Mouse (Mus musculus) olfactory bulb, adult 2 months (tissue): Measurements from ENCODE around the gene Zfyve27. TPM values are rescaled to one million over a fixed set of nuclear protein-coding genes. Genes with fewer than 3 reads are reported as not detected.

ENCODE experiments used
- H3K27ac ChIP-seq: fragments of 200-500 bp; 2 replicates; pipeline ENCODE4 v1.5.1; 2012; ENCODE audit warnings: low read depth, low read length; ENCODE audit not compliant: insufficient read depth
- H3K4me1 ChIP-seq: fragments of 200-500 bp; 2 replicates; pipeline ENCODE4 v1.6.1; 2012; ENCODE audit warnings: low read length; ENCODE audit not compliant: control insufficient read depth, insufficient read depth
- H3K4me3 ChIP-seq: fragments of 200-500 bp; 2 replicates; pipeline ENCODE4 v1.5.1; 2012; ENCODE audit warnings: mild to moderate bottlenecking, low read depth, low read length, moderate library complexity; ENCODE audit not compliant: insufficient read depth
- CTCF ChIP-seq: fragments of 200-500 bp; IDR thresholded peaks from 2 replicates; pipeline ENCODE4 v1.5.1; 2012; ENCODE audit warnings: low read depth, mild to moderate bottlenecking, low read length, moderate library complexity; ENCODE audit not compliant: insufficient read depth
- POLR2A ChIP-seq: fragments of 200-500 bp; IDR thresholded peaks from 2 replicates; pipeline ENCODE4 v1.6.1; 2012; ENCODE audit warnings: mild to moderate bottlenecking, low read depth, low read length, moderate library complexity; ENCODE audit not compliant: insufficient read depth
- WGBS: fragments of 180-500 bp; shearing (Covaris S2); methylation state at CpG from one replicate; pipeline ENCODE4 v1.1.7; 2018; 5-methylcytosine and 5-hydroxymethylcytosine counted together
- polyA plus RNA-seq: library from polyadenylated mRNA; stranded (reverse); fragments of >200 nt; gene quantifications from 2 replicates; pipeline ENCODE4 v1.2.4, GENCODE M21; 2012; ENCODE audit warnings: low replicate concordance; ENCODE audit not compliant: missing spikeins, insufficient read depth, insufficient read length

Zfyve27 gene
- polyA plus RNA-seq, 1 experiment = not detected

GRCm38 (mm10) chr19:42205201-42205600 is 41.5 kb downstream of the Zfyve27 start:
- H3K27ac ChIP-seq = no peak overlapping the region
- no peak overlapping the region for H3K4me3 ChIP-seq
- peaks cover 21% of the 10 kb centered on the region for H3K4me1 ChIP-seq
- WGBS = 88% methylated on average over 8 of the region's 8 CpGs
- TF ChIP-seq CTCF = no peak
- TF ChIP-seq POLR2A = no peak

GRCm38 (mm10) chr19:42209485-42209884 is 45.7 kb downstream of the Zfyve27 start:
- no peak overlapping the region for H3K27ac ChIP-seq
- no peak overlapping the region for H3K4me3 ChIP-seq
- TF ChIP-seq POLR2A (no peak), CTCF (no peak)
- WGBS = 53% methylated on average over 7 of the region's 7 CpGs
- peaks cover 5% of the 10 kb centered on the region; the same call in 1 of the 2 replicates for H3K4me1 ChIP-seq

DNA sequence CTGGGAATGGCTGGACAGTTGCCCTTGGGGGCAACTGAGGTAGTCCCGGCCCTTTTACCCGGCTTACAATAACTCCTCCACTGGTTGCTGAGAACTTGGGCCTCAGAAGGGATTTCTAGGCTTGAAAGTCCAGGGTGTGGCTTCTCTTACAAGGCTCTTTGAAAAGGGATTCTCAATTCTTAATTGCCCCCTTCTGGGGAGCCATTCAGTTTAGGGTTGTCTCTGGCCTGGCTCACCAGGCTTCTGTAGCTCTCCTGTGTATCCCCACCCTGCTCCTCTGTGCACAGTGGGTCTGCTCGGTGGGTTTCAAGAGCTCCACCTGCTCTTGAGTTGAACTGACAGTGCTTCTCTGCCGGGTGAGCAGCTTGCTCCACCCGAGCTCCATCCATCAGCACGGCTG is 46.2 kb downstream of the Zfyve27 start:
- Histone ChIP-seq H3K4me3 (no peak overlapping the region), H3K4me1 (peaks cover 5% of the 10 kb centered on the region; the same call in 1 of the 2 replicates), H3K27ac (no peak overlapping the region)
- TF ChIP-seq POLR2A = no peak
- TF ChIP-seq CTCF = no peak
- WGBS = 77% methylated on average over 6 of the region's 6 CpGs

- TF ChIP-seq POLR2A (no peak), CTCF (no peak)
- 82% methylated on average over 8 of the region's 8 CpGs for WGBS
- Histone ChIP-seq H3K4me3 (no peak overlapping the region), H3K27ac (no peak overlapping the region), H3K4me1 (peaks cover 5% of the 10 kb centered on the region; the same call in 1 of the 2 replicates)
These were observed 48.2 kb downstream of the Zfyve27 start for GRCm38 (mm10) chr19:42211936-42212335.

DNA sequence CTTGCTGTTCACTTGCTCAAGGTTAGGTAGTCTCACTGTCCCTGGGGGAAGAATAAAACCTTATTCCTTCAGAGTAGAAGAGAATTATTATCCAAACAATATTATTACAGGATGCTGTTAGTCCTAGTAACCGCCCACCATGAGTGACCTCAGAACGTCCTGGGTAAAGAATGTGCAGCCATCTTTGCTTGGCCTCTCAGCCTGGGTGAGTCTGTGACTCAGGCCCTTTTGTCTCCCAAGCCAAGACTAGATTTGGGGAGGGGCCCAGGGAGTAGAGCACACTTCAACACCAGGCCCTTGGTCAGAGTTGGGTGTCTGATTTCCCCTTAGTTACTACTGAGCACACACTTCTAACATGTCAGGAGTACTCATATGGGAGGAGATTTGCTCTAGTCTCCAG is 50.9 kb downstream of the Zfyve27 start:
- no peak overlapping the region for H3K27ac ChIP-seq
- H3K4me1 ChIP-seq = 0 out of 2 replicates have a peak, but pooled peaks cover 2% of the 10 kb centered on the region
- WGBS = 92% methylated on average over 2 of the region's 2 CpGs
- no peak overlapping the region for H3K4me3 ChIP-seq
- TF ChIP-seq POLR2A = no peak
- TF ChIP-seq CTCF = no peak

DNA sequence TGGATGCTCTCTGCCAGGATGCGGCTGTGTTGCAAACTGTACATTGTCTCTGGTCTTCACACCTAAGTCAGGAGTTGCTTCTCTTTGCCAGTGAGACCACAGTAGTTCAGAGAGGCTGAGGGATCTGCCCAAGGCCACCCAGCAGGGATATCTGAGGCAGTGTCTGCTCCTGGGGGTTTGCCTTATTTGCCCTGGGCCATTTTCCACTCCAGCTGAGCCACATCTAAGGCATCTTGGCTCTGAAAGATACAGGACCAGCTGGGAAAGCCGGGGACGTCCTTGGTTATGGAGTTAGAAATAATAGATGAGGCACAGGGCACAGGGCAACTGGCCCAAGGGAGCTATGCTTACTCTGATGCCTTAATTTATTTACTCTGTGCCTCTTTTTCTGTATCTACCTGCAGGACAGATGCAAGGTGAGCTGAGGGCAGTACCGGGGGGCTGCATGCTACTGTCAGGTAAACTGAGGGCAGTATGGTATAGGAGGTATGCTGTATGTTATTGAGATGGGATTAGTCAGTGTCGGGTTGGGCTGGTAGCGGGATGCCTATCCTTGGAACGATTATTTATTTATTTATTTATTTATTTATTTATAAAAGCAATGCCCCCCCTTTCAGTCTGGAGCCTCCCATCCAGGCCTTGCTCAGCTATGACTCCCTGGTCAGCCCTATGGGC is 53.1 kb downstream of the Zfyve27 start:
- H3K27ac ChIP-seq = no peak overlapping the region
- 75% methylated on average over 7 of the region's 7 CpGs for WGBS
- TF ChIP-seq POLR2A = no peak
- no peak for TF ChIP-seq CTCF
- H3K4me1 ChIP-seq = no peaks in the 10 kb centered on the region
- H3K4me3 ChIP-seq = no peak overlapping the region

GRCm38 (mm10) chr19:42217374-42217763 is 53.6 kb downstream of the Zfyve27 start:
- no peaks in the 10 kb centered on the region for H3K4me1 ChIP-seq
- WGBS = 38% methylated on average over 2 of the region's 2 CpGs
- no peak; the same call in 1 of the 2 replicates for TF ChIP-seq CTCF
- TF ChIP-seq POLR2A = no peak
- no peak overlapping the region for H3K27ac ChIP-seq
- H3K4me3 ChIP-seq = no peak overlapping the region

DNA sequence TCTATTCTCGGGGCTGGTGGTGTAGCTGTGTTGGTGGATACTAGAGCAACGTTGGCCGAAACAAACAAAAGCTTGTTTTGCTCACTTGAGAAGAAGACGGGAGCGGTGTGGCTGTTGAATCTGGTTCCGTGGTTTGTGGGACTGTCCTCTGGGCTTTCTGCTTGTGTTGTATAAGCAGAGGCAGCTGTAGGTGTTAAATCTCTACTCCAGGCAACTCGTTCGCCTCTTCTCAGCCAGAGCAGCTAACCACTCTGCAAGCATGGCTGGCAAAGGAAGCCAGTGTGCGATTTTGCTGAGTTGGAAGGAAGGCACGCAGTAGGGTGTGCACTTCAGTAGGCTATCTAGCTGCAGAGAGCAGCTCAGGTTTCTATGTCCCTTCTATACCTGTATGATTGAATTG is 62.7 kb downstream of the Zfyve27 start:
- no peak overlapping the region for H3K27ac ChIP-seq
- H3K4me3 ChIP-seq = no peak overlapping the region
- WGBS = 74% methylated on average over 10 of the region's 10 CpGs
- TF ChIP-seq CTCF (no peak), POLR2A (no peak)
- H3K4me1 ChIP-seq = peaks cover 4% of the 10 kb centered on the region

GRCm38 (mm10) chr19:42229499-42230287 is 65.9 kb downstream of the Zfyve27 start:
- no peak overlapping the region for H3K27ac ChIP-seq
- peaks cover 4% of the 10 kb centered on the region; the same call in 1 of the 2 replicates for H3K4me1 ChIP-seq
- no peak overlapping the region for H3K4me3 ChIP-seq
- WGBS = 89% methylated on average over 17 of the region's 17 CpGs
- TF ChIP-seq POLR2A = no peak
- no peak for TF ChIP-seq CTCF

GRCm38 (mm10) chr19:42230288-42230568 is 66.5 kb downstream of the Zfyve27 start:
- WGBS = 75% methylated on average over 5 of the region's 5 CpGs
- TF ChIP-seq CTCF = no peak
- no peak for TF ChIP-seq POLR2A
- Histone ChIP-seq H3K4me1 (peaks cover 4% of the 10 kb centered on the region; the same call in 1 of the 2 replicates), H3K27ac (no peak overlapping the region), H3K4me3 (no peak overlapping the region)
